Mouse (Mus musculus): ENCODE measurements around the gene Gm49711. TPM values are rescaled to one million over a fixed set of nuclear protein-coding genes. Genes with fewer than 3 reads are reported as not detected.

Gene Gm49711
- polyA plus RNA-seq, 1 experiment = 0.08 TPM

DNA sequence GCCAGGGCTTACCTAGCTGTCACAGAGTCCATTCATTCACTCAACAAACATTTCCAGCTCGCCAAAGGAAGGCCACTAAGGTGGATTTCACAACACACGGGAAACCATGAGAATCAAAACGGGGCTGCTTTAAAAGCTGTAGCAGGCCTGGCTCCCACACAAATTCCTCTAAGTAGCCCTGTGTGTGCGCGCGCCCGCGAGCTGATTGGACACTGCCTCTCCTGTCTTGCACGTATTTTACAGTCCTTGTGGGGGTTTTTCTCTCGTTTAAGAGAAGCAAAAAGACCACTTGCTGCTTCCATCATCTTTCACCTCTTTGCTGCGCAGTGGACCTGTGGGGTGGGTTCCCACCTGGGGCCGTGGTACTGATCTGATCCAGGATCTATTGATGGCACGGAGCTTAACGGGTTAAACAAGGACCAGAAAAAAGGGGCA, 99.9 kb downstream of the Gm49711 start:
- no peak overlapping the region for H3K27ac ChIP-seq (ENCODE audit: insufficient read depth, low read length)
- peaks cover 9% of the 10 kb centered on the region for H3K4me1 ChIP-seq (ENCODE audit: control insufficient read depth, insufficient read depth, low read length)
- H3K4me3 ChIP-seq (ENCODE audit: insufficient read depth, low read length) = peak overlapping the region; percentile 23
- TF ChIP-seq CTCF (IDR thresholded peaks at IDR 0.05; ENCODE audit: extremely low read depth, insufficient read depth, low read length) (no peak), POLR2A (IDR thresholded peaks at IDR 0.05; ENCODE audit: extremely low read depth, insufficient read depth, low read length) (no peak)

DNA sequence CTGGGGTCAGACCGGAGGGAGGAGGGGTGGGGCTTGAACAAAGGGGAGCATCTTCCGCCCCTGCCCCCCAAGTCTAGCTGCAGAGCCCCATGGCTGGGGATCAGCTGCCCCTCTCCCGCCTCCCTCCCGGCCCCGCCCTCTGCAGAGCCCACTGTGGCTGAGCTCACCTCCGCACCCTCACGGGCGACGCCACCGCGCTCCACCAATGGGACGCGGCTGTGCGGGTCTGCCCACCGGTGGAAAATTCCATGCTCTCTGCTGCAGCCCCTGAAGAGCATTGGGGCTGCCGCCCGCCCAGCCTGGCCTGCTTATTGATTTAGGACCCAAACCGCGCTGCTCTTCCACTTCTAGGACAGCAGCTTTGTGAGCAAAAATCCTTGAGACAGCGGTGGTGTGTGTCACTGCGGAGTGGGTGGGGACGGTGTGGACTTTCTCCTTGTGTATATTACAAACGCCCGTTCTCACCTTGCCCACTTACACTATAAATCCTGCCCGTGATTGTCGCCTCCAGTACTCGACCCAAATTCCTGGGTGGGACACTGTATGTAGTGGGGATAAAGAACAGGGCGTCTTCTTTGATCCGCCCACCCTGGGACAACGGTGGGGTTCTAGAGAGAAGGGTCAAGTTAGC, 100.5 kb downstream of the Gm49711 start:
- H3K4me1 ChIP-seq (ENCODE audit: control insufficient read depth, insufficient read depth, low read length) = peaks cover 9% of the 10 kb centered on the region
- H3K27ac ChIP-seq (ENCODE audit: insufficient read depth, low read length) = peak overlapping the region; percentile 61
- TF ChIP-seq CTCF (IDR thresholded peaks at IDR 0.05; ENCODE audit: extremely low read depth, insufficient read depth, low read length) (no peak), POLR2A (IDR thresholded peaks at IDR 0.05; ENCODE audit: extremely low read depth, insufficient read depth, low read length) (peak; percentile 65)
- H3K4me3 ChIP-seq (ENCODE audit: insufficient read depth, low read length) = peak overlapping the region; percentile 23

DNA sequence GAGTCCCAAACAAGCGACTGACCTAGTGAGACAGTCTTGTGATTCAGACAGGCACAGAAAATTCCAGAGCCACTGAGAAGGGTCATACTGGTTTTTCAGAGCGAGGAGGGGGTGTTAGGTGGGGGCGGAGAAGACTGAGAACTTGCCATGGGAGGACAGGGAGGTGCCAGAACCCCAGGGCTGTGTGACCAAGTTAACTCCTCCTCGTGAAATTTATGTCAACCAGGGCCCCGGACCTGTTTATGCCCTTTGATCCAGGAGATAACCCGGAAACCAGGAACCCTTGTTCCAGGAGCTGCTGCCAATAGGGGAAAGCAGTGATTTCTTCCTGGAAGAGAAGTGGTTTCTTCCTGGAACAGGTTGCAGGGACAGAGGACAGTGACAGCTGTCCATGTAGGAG, 101.0 kb downstream of the Gm49711 start:
- Histone ChIP-seq H3K27ac (ENCODE audit: insufficient read depth, low read length) (peak overlapping the region; percentile 61), H3K4me1 (ENCODE audit: control insufficient read depth, insufficient read depth, low read length) (peaks cover 9% of the 10 kb centered on the region), H3K4me3 (ENCODE audit: insufficient read depth, low read length) (peak overlapping the region; percentile 23; the same call in 1 of the 2 replicates)
- TF ChIP-seq POLR2A (IDR thresholded peaks at IDR 0.05; ENCODE audit: extremely low read depth, insufficient read depth, low read length) (no peak), CTCF (IDR thresholded peaks at IDR 0.05; ENCODE audit: extremely low read depth, insufficient read depth, low read length) (no peak)

DNA sequence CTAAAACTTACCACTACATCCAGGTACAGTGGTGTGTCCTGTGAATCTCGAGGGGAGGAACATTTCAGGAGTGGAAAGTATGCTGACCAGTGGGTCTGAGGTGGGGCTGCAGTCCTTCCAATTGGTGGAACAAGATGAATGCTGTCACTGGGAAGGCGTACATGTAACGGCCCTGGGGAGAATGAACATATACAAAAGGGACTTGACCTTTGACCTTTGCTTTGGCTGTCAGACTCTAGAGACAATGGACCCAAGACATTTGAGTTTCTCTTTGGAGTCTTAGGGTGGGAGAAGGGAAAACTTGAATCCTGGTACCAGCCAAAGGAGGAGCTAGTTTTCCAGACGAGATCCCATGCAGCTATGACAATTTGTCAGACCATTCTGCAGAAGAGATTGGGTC, 104.2 kb downstream of the Gm49711 start:
- Histone ChIP-seq H3K4me1 (ENCODE audit: control insufficient read depth, insufficient read depth, low read length) (peaks cover 9% of the 10 kb centered on the region), H3K27ac (ENCODE audit: insufficient read depth, low read length) (no peak overlapping the region), H3K4me3 (ENCODE audit: insufficient read depth, low read length) (no peak overlapping the region)
- TF ChIP-seq CTCF (IDR thresholded peaks at IDR 0.05; ENCODE audit: extremely low read depth, insufficient read depth, low read length) (no peak), POLR2A (IDR thresholded peaks at IDR 0.05; ENCODE audit: extremely low read depth, insufficient read depth, low read length) (no peak)

DNA sequence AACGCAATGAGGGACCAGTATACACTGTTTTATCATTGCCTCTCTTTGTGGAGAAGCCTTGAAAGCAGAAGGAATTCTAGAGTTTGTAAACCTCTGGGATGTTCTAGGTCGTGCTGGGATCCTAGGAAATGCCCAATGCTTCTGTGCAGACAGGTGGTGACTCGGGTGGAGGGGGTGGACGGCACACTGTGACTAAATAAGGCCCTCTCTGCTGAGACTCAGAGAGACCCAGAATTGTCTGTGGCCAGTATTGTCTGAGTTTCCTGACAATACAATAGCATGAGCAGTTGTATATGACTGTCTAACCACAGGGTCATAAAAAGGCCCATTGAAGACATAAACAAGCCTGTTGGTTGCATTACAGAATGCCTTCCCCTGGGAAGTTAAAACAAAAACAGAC, 105.4 kb downstream of the Gm49711 start:
- Histone ChIP-seq H3K4me3 (ENCODE audit: insufficient read depth, low read length) (no peak overlapping the region), H3K27ac (ENCODE audit: insufficient read depth, low read length) (no peak overlapping the region), H3K4me1 (ENCODE audit: control insufficient read depth, insufficient read depth, low read length) (peaks cover 5% of the 10 kb centered on the region; the same call in 1 of the 2 replicates)
- TF ChIP-seq CTCF (IDR thresholded peaks at IDR 0.05; ENCODE audit: extremely low read depth, insufficient read depth, low read length) (no peak), POLR2A (IDR thresholded peaks at IDR 0.05; ENCODE audit: extremely low read depth, insufficient read depth, low read length) (no peak)

DNA sequence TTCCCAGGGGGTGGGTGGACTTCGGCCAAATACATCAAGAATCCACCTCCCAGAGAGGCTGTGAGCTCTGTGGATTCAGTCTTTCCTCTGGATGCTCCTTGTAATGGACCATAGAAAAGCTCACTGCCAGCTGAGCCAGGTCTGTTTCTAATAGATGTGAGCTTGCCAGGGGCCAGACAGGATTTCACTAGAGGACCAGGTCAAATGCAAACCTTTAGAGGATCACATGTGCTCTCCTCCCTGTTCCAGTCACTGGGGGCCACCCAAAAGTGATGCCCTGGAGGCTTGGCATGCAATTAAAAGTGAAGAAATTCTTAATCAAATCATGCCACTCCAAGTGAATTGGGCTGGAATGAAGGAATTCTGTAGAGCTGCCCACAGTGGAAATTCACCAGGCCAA, 117.9 kb downstream of the Gm49711 start:
- Histone ChIP-seq H3K27ac (ENCODE audit: insufficient read depth, low read length) (no peak overlapping the region), H3K4me3 (ENCODE audit: insufficient read depth, low read length) (no peak overlapping the region), H3K4me1 (ENCODE audit: control insufficient read depth, insufficient read depth, low read length) (no peaks in the 10 kb centered on the region)
- TF ChIP-seq CTCF (IDR thresholded peaks at IDR 0.05; ENCODE audit: extremely low read depth, insufficient read depth, low read length) = no peak
- TF ChIP-seq POLR2A (IDR thresholded peaks at IDR 0.05; ENCODE audit: extremely low read depth, insufficient read depth, low read length) = no peak

DNA sequence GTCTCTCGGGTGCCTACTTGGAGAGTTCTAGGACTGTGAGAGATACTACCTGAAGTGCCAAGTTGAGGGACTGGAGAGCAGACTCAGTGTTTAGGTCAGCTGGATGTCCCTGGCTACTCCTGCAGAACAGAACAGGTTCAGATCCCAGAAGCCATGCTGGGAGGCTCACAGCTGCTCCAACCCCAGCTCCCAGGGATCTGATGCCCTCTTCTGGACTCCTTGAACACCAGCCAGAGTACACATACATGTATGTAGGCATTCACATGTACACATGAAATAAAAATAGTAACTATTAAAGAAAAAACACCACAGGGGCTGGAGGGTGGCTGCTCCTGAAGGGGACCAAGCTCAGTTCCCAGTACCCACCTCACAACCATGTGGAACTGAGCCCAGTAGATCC, 119.6 kb downstream of the Gm49711 start:
- no peaks in the 10 kb centered on the region for H3K4me1 ChIP-seq (ENCODE audit: control insufficient read depth, insufficient read depth, low read length)
- TF ChIP-seq CTCF (IDR thresholded peaks at IDR 0.05; ENCODE audit: extremely low read depth, insufficient read depth, low read length) (no peak), POLR2A (IDR thresholded peaks at IDR 0.05; ENCODE audit: extremely low read depth, insufficient read depth, low read length) (no peak)
- H3K27ac ChIP-seq (ENCODE audit: insufficient read depth, low read length) = no peak overlapping the region
- H3K4me3 ChIP-seq (ENCODE audit: insufficient read depth, low read length) = no peak overlapping the region

DNA sequence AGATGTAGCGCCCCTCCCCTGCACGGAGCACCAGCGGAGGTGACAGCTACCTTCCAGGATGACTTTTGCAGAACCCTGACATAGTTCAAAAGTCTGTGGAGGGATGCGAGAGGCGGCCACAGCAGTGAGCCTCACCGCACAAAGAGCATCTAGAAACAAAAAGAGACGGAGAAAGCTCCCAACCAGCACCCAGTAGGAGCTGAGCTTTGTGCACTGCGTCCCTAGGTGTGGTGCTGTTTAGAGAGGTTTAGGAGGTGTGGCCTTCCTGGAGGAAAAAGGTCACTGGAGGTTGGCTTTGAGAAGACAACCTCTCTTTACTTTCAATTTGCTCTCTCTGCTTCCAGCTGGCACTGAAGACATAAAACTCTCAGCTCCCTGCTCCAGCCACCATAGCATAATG, 121.2 kb downstream of the Gm49711 start:
- no peak overlapping the region for H3K27ac ChIP-seq (ENCODE audit: insufficient read depth, low read length)
- no peaks in the 10 kb centered on the region for H3K4me1 ChIP-seq (ENCODE audit: control insufficient read depth, insufficient read depth, low read length)
- TF ChIP-seq POLR2A (IDR thresholded peaks at IDR 0.05; ENCODE audit: extremely low read depth, insufficient read depth, low read length) = no peak
- TF ChIP-seq CTCF (IDR thresholded peaks at IDR 0.05; ENCODE audit: extremely low read depth, insufficient read depth, low read length) = no peak
- H3K4me3 ChIP-seq (ENCODE audit: insufficient read depth, low read length) = no peak overlapping the region

DNA sequence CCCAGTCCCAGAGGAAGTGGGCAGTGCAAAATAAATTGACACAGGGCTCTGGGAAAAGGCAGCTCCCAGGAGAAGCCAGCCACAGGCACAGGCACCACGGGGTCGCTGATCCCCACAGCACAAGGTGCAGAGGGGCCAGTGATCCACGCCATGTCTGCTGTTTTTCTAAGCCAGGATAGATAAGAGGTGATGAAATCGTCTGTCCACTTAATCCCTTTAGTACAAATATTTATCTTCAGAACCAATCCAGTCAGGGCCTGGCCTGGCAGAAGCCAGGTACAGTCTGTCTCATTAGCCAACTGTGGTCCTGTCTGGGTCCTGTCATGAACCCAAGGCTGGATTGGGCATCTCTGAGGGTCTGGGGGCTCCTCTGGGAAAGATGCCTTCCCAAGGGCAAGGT, 125.4 kb downstream of the Gm49711 start:
- no peak for TF ChIP-seq POLR2A (IDR thresholded peaks at IDR 0.05; ENCODE audit: extremely low read depth, insufficient read depth, low read length)
- no peak for TF ChIP-seq CTCF (IDR thresholded peaks at IDR 0.05; ENCODE audit: extremely low read depth, insufficient read depth, low read length)
- Histone ChIP-seq H3K27ac (ENCODE audit: insufficient read depth, low read length) (no peak overlapping the region), H3K4me3 (ENCODE audit: insufficient read depth, low read length) (no peak overlapping the region), H3K4me1 (ENCODE audit: control insufficient read depth, insufficient read depth, low read length) (no peaks in the 10 kb centered on the region)

DNA sequence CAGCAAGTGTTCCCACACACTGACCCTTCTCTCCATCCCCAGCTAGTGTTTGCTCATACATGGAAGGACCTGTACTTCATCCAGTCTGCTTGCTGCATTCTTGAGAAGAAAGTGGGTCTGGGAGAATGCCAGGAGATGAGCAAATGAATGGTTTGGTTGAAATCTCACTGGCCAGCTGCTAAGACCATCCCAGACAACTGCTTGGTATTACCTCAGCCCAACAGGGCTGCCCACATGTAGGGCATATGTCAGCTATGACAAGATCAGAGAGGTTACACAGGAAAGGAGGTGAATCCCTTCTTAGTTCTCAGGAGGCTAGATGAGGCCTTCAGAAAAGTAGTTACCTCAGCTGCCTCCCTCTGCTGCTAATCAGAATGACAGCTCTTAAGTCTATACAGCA, 132.5 kb downstream of the Gm49711 start:
- Histone ChIP-seq H3K4me1 (ENCODE audit: control insufficient read depth, insufficient read depth, low read length) (no peaks in the 10 kb centered on the region), H3K27ac (ENCODE audit: insufficient read depth, low read length) (no peak overlapping the region), H3K4me3 (ENCODE audit: insufficient read depth, low read length) (no peak overlapping the region)
- TF ChIP-seq POLR2A (IDR thresholded peaks at IDR 0.05; ENCODE audit: extremely low read depth, insufficient read depth, low read length) (no peak), CTCF (IDR thresholded peaks at IDR 0.05; ENCODE audit: extremely low read depth, insufficient read depth, low read length) (no peak)

Measured in cortical plate, adult 2 months (tissue).